Mouse (Mus musculus): Measurements from ENCODE around the gene Gm10272.
"Not testable (repeated sequence)": the region's sequence is repeated elsewhere in the genome, so short reads cannot be mapped to it uniquely, and the experiment has no call there.

- not testable (repeated sequence) for TF ChIP-seq CTCF, EP300 (IDR thresholded peaks at IDR 0.05; ENCODE audit: low read depth)
Measured at GRCm38 (mm10) chr10:77711157-77711556, 4.7 kb downstream of the Gm10272 start, which contains the start of gene Gm10024.
